Mouse (Mus musculus) stomach, postnatal 0 days (tissue): ENCODE results near the gene Ttll8. TPM values are rescaled to one million over a fixed set of nuclear protein-coding genes. Genes with fewer than 3 reads are reported as not detected.

Experiments used
- ATAC-seq: fragments of 200-750 bp; cut with Nextera tagmentation; 2 replicates; pipeline ENCODE4 v1.8.0; 2017; ENCODE audit not compliant: low FRiP score, low TSS enrichment
- DNase-seq: peaks from one replicate; pipeline ENCODE4 v3.0.0-alpha.2; 2016; ENCODE audit warnings: low spot score
- H3K27ac ChIP-seq: fragments of 300-500 bp; sonication (generic); replicated peaks from 2 replicates; pipeline ENCODE4 v1.5.1; 2014; ENCODE audit warnings: mild to moderate bottlenecking, control low read depth
- H3K27me3 ChIP-seq: fragments of 300-500 bp; sonication (generic); 2 replicates; pipeline ENCODE4 v1.6.1; 2014; ENCODE audit warnings: low read length; ENCODE audit not compliant: control insufficient read depth, insufficient read depth
- H3K36me3 ChIP-seq: fragments of 300-500 bp; sonication (generic); 2 replicates; pipeline ENCODE4 v1.6.1; 2014; ENCODE audit warnings: low read length, mixed read lengths; ENCODE audit not compliant: control insufficient read depth, insufficient read depth
- H3K4me1 ChIP-seq: fragments of 300-500 bp; sonication (generic); replicated peaks from 2 replicates; pipeline ENCODE4 v1.6.1; 2014; ENCODE audit warnings: antibody characterized with exemption; ENCODE audit not compliant: control insufficient read depth, insufficient read depth
- H3K4me2 ChIP-seq: fragments of 300-500 bp; sonication (generic); replicated peaks from 2 replicates; pipeline ENCODE4 v1.6.1; 2014; ENCODE audit warnings: low read depth, mild to moderate bottlenecking, control low read depth, moderate library complexity
- H3K4me3 ChIP-seq: fragments of 300-500 bp; sonication (generic); 2 replicates; pipeline ENCODE4 v1.5.1; 2014; ENCODE audit warnings: low read depth, low read length, control low read depth
- H3K9ac ChIP-seq: fragments of 300-500 bp; sonication (generic); 2 replicates; pipeline ENCODE4 v1.6.1; 2014; ENCODE audit warnings: mild to moderate bottlenecking, low read length, control low read depth, mixed read lengths
- H3K9me3 ChIP-seq: fragments of 300-500 bp; sonication (generic); 2 replicates; pipeline ENCODE4 v1.6.1; 2016; ENCODE audit warnings: low read length; ENCODE audit not compliant: control insufficient read depth
- CTCF ChIP-seq: IDR thresholded peaks from 2 replicates; pipeline ENCODE4 v1.5.1; 2016; ENCODE audit warnings: antibody characterized with exemption, low read depth, mild to moderate bottlenecking, moderate library complexity
- EP300 ChIP-seq: optimal IDR thresholded peaks from 2 replicates; pipeline ENCODE3; 2016; ENCODE audit warnings: antibody characterized with exemption
- WGBS: fragments of 180-500 bp; shearing (Covaris S2); extraction: QIAGEN DNeasy Blood & Tissue Kit; methylation state at CpG from one replicate; pipeline ENCODE4 v1.1.7; 2014; 5-methylcytosine and 5-hydroxymethylcytosine counted together
- polyA plus RNA-seq: library from polyadenylated mRNA; unstranded; fragments of >200 nt; fragmentation: Nextera tagmentation; extraction: Ambion mirVana; gene quantifications from 2 replicates; pipeline ENCODE4 v1.2.1, GENCODE M21; 2015

Gene Ttll8
- polyA plus RNA-seq, 1 experiment from 2014 or later: not detected

GRCm38 (mm10) chr15:88883342-88883741 is 70.9 kb downstream of the Ttll8 start:
- Histone ChIP-seq H3K9me3 (no peaks in the 10 kb centered on the region), H3K4me1 (no peaks in the 10 kb centered on the region), H3K27me3 (no peaks in the 10 kb centered on the region), H3K36me3 (no peaks in the 10 kb centered on the region), H3K4me2 (no peak overlapping the region), H3K9ac (no peak overlapping the region), H3K4me3 (no peak overlapping the region), H3K27ac (no peak overlapping the region)
- 83% methylated on average over 9 of the region's 9 CpGs for WGBS
- DNase-seq (no peak), ATAC-seq (no peak)
- TF ChIP-seq EP300 (no peak), CTCF (no peak)

- no peak overlapping the region for H3K27ac ChIP-seq
- H3K36me3 ChIP-seq: no peaks in the 10 kb centered on the region
- no peaks in the 10 kb centered on the region for H3K27me3 ChIP-seq
- H3K9ac ChIP-seq: no peak overlapping the region
- no peak overlapping the region for H3K4me3 ChIP-seq
- no peaks in the 10 kb centered on the region for H3K9me3 ChIP-seq
- ATAC-seq: no peak
- H3K4me1 ChIP-seq: no peaks in the 10 kb centered on the region
- TF ChIP-seq EP300 (no peak), CTCF (no peak)
- H3K4me2 ChIP-seq: no peak overlapping the region
- 51% methylated on average over 4 of the region's 4 CpGs for WGBS
- no peak for DNase-seq
These were observed 71.4 kb downstream of the Ttll8 start for GRCm38 (mm10) chr15:88882851-88883250.

DNA sequence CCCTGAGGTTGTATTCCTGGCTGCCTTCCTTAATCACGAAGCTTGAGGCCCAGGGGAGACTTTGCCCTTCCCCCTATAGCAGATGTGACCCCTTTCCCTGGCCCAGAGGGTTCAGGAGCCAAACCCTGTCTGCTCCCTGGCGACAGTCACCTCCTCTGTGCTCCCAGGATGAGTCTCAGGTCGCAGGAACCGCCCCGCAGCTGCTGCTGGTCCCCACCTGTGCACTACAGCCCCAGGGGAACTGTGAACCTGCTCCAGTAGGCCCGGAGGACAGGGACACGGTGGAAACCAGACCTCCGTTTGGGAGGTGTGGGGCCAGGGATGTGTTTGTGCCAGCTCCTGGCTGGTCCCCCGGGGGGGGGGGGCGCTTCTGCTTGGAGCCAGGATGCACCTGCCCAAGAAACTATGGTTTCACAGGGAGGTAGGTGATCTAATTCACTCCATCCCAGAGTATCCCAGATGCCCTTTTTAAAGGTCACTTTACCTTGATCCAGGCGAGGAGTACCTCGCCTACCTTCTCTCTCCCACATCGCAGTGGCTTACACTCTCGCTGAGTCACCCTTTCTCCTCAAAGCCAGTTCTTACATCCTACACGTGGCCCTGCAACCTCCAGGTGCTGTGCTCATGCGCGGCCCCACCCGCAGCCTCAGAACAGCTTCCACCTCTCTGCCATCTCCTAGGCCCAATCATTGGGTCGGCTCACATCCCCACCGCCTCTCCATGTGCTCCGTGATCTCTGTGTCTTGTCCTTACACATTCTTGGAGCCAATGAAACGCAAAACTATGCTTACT is 72.8 kb downstream of the Ttll8 start:
- no peak for DNase-seq
- Histone ChIP-seq H3K4me3 (no peak overlapping the region), H3K27me3 (no peaks in the 10 kb centered on the region), H3K9ac (no peak overlapping the region), H3K36me3 (no peaks in the 10 kb centered on the region), H3K27ac (no peak overlapping the region), H3K4me1 (no peaks in the 10 kb centered on the region), H3K4me2 (no peak overlapping the region), H3K9me3 (no peaks in the 10 kb centered on the region)
- peak; percentile 76; the same call in 1 of the 2 replicates for ATAC-seq
- no peak for TF ChIP-seq CTCF
- TF ChIP-seq EP300: no peak
- WGBS: 53% methylated on average over 21 of the region's 22 CpGs

- Histone ChIP-seq H3K4me3 (no peak overlapping the region), H3K27me3 (no peaks in the 10 kb centered on the region), H3K27ac (no peak overlapping the region), H3K4me1 (no peaks in the 10 kb centered on the region), H3K4me2 (no peak overlapping the region), H3K36me3 (no peaks in the 10 kb centered on the region), H3K9me3 (no peaks in the 10 kb centered on the region), H3K9ac (no peak overlapping the region)
- WGBS: 79% methylated on average over 10 of the region's 10 CpGs
- ATAC-seq (no peak), DNase-seq (no peak)
- TF ChIP-seq CTCF (no peak), EP300 (no peak)
These were observed 77.2 kb downstream of the Ttll8 start for GRCm38 (mm10) chr15:88877021-88877400.

- no peaks in the 10 kb centered on the region for H3K9me3 ChIP-seq
- H3K27ac ChIP-seq: no peak overlapping the region
- peak; percentile 66 for ATAC-seq
- H3K36me3 ChIP-seq: no peaks in the 10 kb centered on the region
- no peak overlapping the region for H3K9ac ChIP-seq
- H3K4me1 ChIP-seq: no peaks in the 10 kb centered on the region
- H3K4me2 ChIP-seq: 0 out of 2 replicates have a peak overlapping the region, but pooled peaks have one; percentile 25
- no peaks in the 10 kb centered on the region for H3K27me3 ChIP-seq
- peak; percentile 94 for TF ChIP-seq CTCF
- no peak for TF ChIP-seq EP300
- DNase-seq: peak; percentile 86
- WGBS: 12% methylated on average over 28 of the region's 28 CpGs
- no peak overlapping the region for H3K4me3 ChIP-seq
These were observed 77.8 kb downstream of the Ttll8 start for GRCm38 (mm10) chr15:88876155-88877020.
